Mouse (Mus musculus) ovary, postnatal 10 days (tissue): ENCODE data around the gene Rxfp4.
A peak's percentile ranks its signal among the peaks of the same experiment; 100 is the strongest.
"Not testable (repeated sequence)": the region's sequence is repeated elsewhere in the genome, so short reads cannot be mapped to it uniquely, and the experiment has no call there.

Source experiments
- DNase-seq: peaks from one replicate; pipeline ENCODE4 v3.0.0; 2022; ENCODE audit warnings: low spot score

Gene Rxfp4

DNA sequence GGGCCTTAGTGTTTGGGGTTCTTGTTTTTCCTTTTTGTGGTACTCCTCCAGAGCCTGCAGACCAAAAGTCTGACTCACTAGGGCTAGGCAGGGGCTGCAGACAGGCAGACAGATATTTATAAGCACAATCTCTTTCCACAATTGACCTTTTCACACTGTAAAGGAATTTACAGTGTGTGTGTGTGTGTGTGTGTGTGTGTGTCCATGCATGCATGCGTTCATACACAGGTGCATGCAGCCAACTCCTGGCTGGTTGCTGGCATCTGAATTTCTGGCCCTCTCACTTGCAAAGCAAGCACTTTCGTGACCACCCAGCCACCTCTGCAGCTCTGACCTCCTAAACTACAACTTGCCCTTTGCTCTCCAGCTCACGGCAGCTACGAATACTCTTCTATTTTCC is 43.9 kb downstream of the Rxfp4 start:
- no peak for DNase-seq

DNA sequence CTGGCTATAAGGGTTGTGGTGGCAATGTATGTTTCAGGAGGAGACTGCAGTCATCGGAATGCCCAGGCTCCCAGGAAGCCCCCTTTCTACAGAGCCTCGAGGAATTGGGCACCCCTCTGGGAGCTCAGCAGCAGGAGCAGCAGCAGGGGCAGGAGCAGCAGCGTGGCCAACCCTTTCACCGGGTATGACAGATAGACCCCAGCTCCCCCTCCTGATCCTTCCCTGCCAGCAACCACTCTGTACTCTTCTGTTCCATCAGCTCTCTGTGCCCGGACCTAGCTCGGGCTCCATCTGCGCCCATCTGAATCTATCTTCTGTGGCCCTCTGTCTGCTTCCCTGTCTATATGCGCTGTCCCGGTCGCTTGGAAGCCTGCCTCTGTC is 45.2 kb downstream of the Rxfp4 start:
- no peak for DNase-seq

DNA sequence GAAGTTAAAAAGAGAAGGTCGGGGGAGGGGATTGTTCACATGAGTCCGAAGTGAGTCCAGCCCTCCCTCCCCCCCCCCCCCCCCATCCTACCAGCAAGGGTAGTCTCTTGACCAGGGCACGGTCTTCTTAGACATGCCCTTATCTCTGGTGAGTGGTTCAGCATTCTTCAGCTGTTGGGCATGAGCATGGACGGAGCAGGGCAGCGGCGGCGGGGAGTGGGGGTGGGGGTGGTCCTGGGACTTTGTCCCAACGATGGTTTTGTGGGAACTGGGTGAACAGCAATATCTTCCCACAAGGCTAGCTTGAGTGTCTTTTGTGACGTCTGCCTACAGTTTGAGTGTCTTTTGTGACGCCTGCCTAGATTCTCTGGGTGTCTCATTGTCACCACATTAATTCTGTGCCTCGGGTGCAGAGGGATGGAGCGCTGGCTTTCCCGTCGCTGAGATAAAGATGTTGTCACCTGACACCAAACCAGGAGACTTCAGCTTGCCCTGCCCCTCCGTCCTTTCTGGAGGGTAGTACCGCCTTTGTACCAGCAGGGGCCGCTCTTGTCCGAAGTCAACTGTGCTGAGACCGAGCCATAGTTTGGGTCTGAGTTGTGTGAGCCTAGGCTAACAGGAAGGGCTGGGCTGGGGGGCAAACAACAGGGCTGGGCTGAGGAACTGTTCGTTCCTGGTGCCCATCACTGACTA is 45.7 kb downstream of the Rxfp4 start:
- peak; percentile 84 for DNase-seq

DNA sequence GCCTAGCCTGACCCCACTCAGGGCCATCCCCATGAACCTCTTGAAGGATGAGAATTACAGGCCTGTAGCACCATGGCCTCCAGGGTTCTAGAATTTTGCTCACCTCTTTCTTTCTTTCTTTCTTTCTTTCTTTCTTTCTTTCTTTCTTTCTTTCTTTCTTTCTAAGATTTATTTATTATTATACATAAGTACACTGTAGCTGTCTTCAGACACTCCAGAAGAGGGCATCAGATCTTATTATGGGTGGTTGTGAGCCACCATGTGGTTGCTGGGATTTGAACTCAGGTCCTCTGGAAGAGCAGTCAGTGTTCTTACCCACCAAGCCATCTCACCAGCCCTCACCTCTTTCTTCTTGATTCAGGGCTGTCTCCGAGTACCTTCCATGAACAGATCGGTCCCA is 47.3 kb downstream of the Rxfp4 start, which contains the start of gene Arhgef2:
Gene Arhgef2, plus strand, starts transcription at position 301 of the 400 bp plus-strand sequence.
- not testable (repeated sequence) for DNase-seq

DNA sequence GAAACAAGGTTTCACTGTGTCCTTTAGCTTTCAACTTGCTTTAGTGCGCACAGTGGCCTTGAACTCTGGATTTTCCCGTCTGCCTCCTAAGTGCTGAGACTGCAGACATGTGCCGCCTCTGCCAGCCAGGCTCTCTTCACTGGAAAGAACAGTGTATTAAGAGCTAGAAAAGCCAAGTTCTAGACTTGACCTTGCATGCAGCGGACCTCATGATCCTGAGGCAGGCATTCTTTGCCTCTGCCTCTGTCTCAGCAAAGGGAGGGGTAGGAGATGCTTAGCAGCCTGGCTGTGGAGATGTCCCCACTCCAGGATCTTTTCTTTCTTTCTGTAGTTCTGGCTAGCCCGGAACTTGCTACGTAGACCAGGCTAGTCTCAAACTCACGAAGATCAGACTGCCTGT is 48.1 kb downstream of the Rxfp4 start:
- no peak for DNase-seq

DNA sequence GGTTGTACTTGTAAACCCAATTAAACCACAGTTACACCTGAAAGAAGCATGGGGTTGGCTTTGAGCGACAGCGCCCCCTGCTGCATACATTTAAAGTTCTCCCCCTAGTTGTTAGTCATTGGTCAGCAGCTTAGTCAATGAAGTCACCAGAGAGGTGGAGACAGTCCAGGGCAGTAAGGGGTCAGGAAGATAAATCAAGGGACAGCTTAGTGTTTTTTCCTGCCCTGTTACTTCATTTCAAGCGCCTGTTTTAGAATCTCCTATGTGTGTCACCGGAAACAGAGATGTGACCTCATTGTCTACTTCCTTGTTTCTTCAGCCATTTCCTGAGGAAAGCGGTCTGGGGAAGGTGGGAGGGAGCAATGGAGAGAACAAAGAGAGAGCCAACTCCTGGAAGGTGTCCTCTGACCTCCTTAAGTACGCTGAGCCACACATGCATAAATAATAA is 49.2 kb downstream of the Rxfp4 start:
- no peak for DNase-seq

DNA sequence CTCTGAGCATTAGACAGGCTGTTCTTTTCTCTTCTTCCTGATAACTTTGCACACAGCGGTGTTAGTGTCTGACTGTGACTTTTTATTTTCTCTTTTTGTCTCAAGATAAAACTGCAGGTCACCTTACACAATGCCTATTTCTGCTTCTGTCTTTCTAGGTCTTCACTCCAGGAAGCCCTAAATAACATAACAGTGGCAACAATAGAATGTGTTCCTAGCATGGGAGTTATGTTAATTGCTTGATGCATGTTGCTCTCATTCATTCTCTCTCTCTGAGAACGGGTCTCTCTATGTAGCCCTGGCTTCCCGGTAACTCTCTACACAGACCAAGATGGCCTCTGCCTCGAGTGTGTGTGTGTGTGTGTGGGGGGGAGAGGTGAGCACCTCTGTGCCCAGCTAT is 50.5 kb downstream of the Rxfp4 start:
- DNase-seq: no peak
